Mouse (Mus musculus) heart, embryonic 11.5 days (tissue): ENCODE measurements around the gene Ptma. TPM values are rescaled to one million over a fixed set of nuclear protein-coding genes. Genes with fewer than 3 reads are reported as not detected.
"Not testable (repeated sequence)": the region's sequence is repeated elsewhere in the genome, so short reads cannot be mapped to it uniquely, and the experiment has no call there.

Experiments
- ATAC-seq: fragments of 200-750 bp; cut with Nextera tagmentation; replicated peaks from 2 replicates; pipeline ENCODE4 v1.8.0; 2017; ENCODE audit warnings: moderate library complexity; ENCODE audit not compliant: insufficient number of reproducible peaks, low FRiP score, low TSS enrichment
- H3K27ac ChIP-seq: fragments of 300-500 bp; sonication (generic); 2 replicates; pipeline ENCODE4 v1.5.1; 2014; ENCODE audit warnings: mild to moderate bottlenecking, low read depth, low read length
- H3K27me3 ChIP-seq: fragments of 300-500 bp; sonication (generic); 2 replicates; pipeline ENCODE4 v1.6.1; 2014; ENCODE audit warnings: mild to moderate bottlenecking, low read length, mixed read lengths; ENCODE audit not compliant: control insufficient read depth, insufficient read depth
- H3K36me3 ChIP-seq: fragments of 300-500 bp; sonication (generic); 2 replicates; pipeline ENCODE4 v1.6.1; 2014; ENCODE audit warnings: mild to moderate bottlenecking, low read length, moderate library complexity, mixed read lengths; ENCODE audit not compliant: control insufficient read depth, insufficient read depth
- H3K4me1 ChIP-seq: fragments of 300-500 bp; sonication (generic); 2 replicates; pipeline ENCODE4 v1.6.1; 2014; ENCODE audit warnings: low read length; ENCODE audit not compliant: control insufficient read depth, insufficient read depth
- H3K4me2 ChIP-seq: fragments of 300-500 bp; sonication (generic); 2 replicates; pipeline ENCODE4 v1.6.1; 2014; ENCODE audit warnings: mild to moderate bottlenecking, moderate library complexity
- H3K4me3 ChIP-seq: fragments of 300-500 bp; sonication (generic); 2 replicates; pipeline ENCODE4 v1.5.1; 2014; ENCODE audit warnings: low read depth, low read length
- H3K9ac ChIP-seq: fragments of 300-500 bp; sonication (generic); 2 replicates; pipeline ENCODE4 v1.6.1; 2014; ENCODE audit warnings: mild to moderate bottlenecking, low read depth, low read length, moderate library complexity
- H3K9me3 ChIP-seq: fragments of 300-500 bp; sonication (generic); replicated peaks from 2 replicates; pipeline ENCODE4 v1.6.1; 2016; ENCODE audit warnings: low read length; ENCODE audit not compliant: control insufficient read depth
- WGBS: fragments of 180-500 bp; shearing (Covaris S2); extraction: QIAGEN DNeasy Blood & Tissue Kit; methylation state at CpG from one replicate; pipeline ENCODE4 v1.1.7; 2014; ENCODE audit not compliant: insufficient replicate concordance; 5-methylcytosine and 5-hydroxymethylcytosine counted together
- polyA plus RNA-seq: library from polyadenylated mRNA; unstranded; fragments of >200 nt; fragmentation: Nextera tagmentation; extraction: Ambion mirVana; gene quantifications from 2 replicates; pipeline ENCODE4 v1.2.1, GENCODE M21; 2014

Gene Ptma
- polyA plus RNA-seq, 1 experiment from 2014 or later = 1,343 TPM

DNA sequence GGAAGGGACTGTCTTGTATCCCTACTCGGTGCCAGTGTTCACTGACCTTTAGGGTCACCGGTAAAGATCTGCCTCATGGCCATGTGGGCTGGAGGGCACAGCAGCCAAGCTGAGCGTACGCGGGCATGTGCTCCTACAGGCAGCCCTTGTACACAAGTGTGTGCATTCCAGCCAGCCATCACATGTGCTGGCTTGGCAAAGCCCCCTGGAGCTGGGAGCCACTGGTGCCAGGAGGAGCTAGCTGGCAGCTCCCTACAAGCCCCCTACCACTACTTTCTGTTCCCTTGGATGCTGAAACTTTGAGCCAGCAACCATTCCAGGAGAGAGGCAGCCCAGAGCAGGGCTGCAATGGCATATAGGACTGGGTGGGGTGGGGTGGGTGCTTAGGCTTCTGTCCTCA lies 20.1 kb upstream of the Ptma start:
- Histone ChIP-seq H3K4me2 (no peak overlapping the region), H3K9me3 (no peaks in the 10 kb centered on the region), H3K27ac (no peak overlapping the region), H3K4me1 (peaks cover 28% of the 10 kb centered on the region), H3K4me3 (no peak overlapping the region), H3K9ac (no peak overlapping the region), H3K27me3 (no peaks in the 10 kb centered on the region), H3K36me3 (no peaks in the 10 kb centered on the region)
- no peak for ATAC-seq
- 87% methylated on average over 5 of the region's 5 CpGs for WGBS

DNA sequence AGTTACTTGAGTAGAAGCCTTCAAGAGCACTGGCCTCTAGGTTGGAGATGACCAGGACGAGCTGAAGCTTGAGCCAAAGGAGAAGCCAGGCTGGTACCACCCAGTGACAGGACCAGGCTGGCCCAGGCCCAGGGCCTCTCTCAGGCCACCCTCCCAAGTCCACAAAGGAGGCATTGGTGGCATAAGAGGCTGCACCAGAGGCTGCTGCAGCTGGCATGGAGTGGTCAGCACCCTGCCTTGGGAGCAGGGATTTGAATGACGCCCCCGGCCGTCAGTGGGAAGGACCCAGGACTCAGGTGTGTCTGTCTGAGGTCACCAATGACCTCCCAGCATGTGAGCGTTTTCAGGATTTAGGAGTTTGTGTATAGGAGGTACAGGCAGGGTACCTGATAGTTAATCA lies 18.7 kb upstream of the Ptma start:
- no peak overlapping the region for H3K4me3 ChIP-seq
- ATAC-seq = no peak
- no peak overlapping the region for H3K4me2 ChIP-seq
- H3K4me1 ChIP-seq = peaks cover 26% of the 10 kb centered on the region
- no peaks in the 10 kb centered on the region for H3K36me3 ChIP-seq
- H3K9ac ChIP-seq = no peak overlapping the region
- no peak overlapping the region for H3K27ac ChIP-seq
- H3K9me3 ChIP-seq = no peaks in the 10 kb centered on the region
- H3K27me3 ChIP-seq = no peaks in the 10 kb centered on the region
- 84% methylated on average over 5 of the region's 5 CpGs for WGBS

DNA sequence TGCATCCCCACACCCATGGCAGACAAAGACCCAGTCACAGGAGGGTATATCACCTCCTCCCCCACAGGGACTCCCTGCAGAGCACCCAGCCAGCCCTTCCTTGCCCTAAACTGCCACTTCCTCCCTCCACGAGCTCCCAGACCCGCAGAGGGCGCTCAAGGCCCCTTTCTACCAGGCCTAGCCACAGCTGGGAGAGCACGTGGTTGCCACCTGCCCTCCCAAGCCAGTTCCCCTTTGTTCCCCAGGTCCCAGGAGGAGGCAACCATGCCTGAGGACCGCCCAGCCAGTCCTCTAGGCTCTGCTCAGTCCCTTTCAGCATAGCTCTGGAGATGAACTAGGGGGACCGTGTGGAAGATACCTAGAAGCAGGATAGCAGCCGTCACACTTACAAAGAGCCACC lies 17.1 kb upstream of the Ptma start:
- H3K4me2 ChIP-seq = no peak overlapping the region
- no peak overlapping the region for H3K4me3 ChIP-seq
- H3K27ac ChIP-seq = peak overlapping the region; percentile 51; the same call in 1 of the 2 replicates
- H3K36me3 ChIP-seq = no peaks in the 10 kb centered on the region
- H3K27me3 ChIP-seq = no peaks in the 10 kb centered on the region
- no peak overlapping the region for H3K9ac ChIP-seq
- peaks cover 19% of the 10 kb centered on the region for H3K4me1 ChIP-seq
- ATAC-seq = peak; percentile 43; the same call in 1 of the 2 replicates
- H3K9me3 ChIP-seq = no peaks in the 10 kb centered on the region
- WGBS = 16% methylated on average over 7 of the region's 7 CpGs

DNA sequence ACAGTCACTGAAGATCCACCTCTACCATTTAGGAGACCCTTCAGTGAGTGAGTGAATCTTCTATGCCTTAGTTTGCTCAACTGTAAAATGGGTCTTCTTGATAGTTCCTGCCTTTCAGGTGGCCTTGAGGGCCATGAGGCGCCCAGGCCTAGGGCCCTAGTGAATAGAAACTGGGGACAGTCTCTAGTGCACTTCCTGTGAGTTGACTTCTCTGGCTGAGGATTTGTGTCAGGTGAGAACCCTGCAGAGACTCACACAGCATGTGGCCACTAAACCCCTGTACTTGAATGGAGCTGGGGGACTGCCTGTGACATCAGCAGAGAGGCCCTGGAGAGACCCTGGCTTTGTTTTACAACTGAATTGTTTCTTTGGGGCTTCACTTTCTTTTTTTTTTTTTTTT lies 16.3 kb upstream of the Ptma start:
- H3K9me3 ChIP-seq = no peaks in the 10 kb centered on the region
- no peak overlapping the region for H3K4me3 ChIP-seq
- no peak overlapping the region for H3K4me2 ChIP-seq
- ATAC-seq = no peak
- no peaks in the 10 kb centered on the region for H3K36me3 ChIP-seq
- H3K27me3 ChIP-seq = no peaks in the 10 kb centered on the region
- no peak overlapping the region for H3K27ac ChIP-seq
- WGBS = 93% methylated on average over 1 of the region's 1 CpGs
- no peak overlapping the region for H3K9ac ChIP-seq
- peaks cover 10% of the 10 kb centered on the region for H3K4me1 ChIP-seq

DNA sequence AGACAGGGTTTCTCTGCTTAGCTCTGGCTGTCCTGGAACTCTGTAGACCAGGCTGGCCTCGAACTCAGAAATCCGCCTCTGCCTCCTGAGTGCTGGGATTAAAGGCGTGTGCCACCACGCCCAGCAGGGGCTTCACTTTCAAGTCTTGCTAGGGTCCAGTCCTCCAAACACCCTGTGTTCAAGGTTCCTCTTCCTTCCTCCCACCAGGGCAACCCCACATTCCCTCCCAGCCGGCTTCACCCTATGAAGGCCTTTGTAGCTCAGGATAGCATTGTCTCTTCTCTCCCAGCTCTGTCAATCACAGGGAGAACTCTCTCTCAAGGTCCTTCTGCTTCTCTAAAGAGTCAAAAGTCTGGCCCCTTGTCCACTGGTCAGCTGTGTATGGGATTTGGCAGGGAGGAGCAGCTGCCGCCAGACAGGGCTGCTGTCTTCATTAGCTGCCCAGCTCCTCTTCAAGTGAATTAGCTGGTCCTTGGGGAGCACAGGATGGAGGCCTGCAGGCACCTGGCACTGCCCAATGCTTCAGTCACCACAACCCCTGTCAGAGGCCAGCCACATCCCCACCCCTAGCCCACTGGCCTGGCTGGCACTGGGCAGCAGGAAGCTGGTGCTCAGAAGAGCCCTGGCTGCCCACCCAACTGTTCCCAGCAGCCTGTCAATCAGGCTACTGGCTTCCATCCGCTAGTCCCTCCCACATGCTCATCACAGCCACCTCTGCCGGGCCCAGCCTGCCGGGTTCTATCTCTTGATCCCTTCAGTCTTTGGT lies 15.7 kb upstream of the Ptma start:
- Histone ChIP-seq H3K27ac (no peak overlapping the region), H3K4me1 (0 out of 2 replicates have a peak, but pooled peaks cover 6% of the 10 kb centered on the region), H3K4me3 (no peak overlapping the region), H3K27me3 (no peaks in the 10 kb centered on the region), H3K4me2 (no peak overlapping the region), H3K36me3 (no peaks in the 10 kb centered on the region), H3K9me3 (no peaks in the 10 kb centered on the region), H3K9ac (no peak overlapping the region)
- no peak for ATAC-seq
- 56% methylated on average over 9 of the region's 9 CpGs for WGBS

DNA sequence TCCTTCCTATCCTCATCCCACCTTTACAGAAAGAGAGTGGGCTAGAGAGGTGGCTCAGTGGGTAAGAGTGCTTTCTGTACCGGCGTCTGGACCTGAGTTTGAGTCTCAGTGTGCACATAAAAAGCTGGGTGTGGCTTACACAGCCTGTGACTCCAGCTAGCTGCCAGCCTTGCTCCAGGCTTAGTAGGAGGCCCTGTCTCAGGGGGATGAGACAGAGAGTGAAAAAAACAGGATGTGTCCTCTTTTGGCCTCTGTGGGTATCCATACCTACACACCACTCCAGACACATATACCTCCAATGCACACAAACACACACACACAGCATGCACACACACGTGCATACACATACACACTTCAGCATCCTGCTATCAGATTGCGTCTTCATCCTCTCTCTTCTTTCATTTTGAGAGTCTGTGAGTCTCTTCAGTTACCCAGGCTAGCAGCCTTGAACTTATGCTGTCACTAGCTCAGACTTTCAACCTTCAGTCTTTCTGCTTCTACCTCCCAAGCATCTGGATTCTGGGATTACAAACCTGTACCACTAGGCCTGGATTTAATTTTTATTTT lies 14.3 kb upstream of the Ptma start:
- Histone ChIP-seq H3K4me1 (0 out of 2 replicates have a peak, but pooled peaks cover 6% of the 10 kb centered on the region), H3K27ac (no peak overlapping the region), H3K27me3 (no peaks in the 10 kb centered on the region), H3K4me2 (no peak overlapping the region), H3K36me3 (no peaks in the 10 kb centered on the region), H3K9me3 (no peaks in the 10 kb centered on the region), H3K4me3 (no peak overlapping the region), H3K9ac (no peak overlapping the region)
- whole genome bisulfite sequencing = 91% methylated on average over 4 of the region's 4 CpGs
- no peak for ATAC-seq

DNA sequence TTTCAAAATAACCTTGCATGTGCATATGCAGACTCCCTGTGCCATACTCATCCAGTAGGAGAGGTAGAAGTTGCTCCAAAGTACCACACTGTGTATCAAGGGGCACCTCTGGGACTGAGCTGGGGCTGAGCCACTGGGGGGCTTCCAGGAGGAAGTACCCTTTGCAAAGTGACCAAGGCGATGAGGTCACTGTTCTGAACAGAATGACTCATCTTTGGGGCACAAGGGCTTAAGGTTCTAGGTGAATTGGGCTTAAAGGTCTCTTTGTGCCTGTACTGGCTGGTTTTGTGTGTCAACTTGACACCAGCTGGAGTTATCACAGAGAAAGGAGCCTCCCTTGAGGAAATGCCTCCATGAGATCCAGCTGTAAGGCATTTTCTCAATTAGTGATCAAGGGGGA lies 13.5 kb upstream of the Ptma start:
- not testable (repeated sequence) for H3K4me1 ChIP-seq, H3K9me3 ChIP-seq, H3K27me3 ChIP-seq, H3K36me3 ChIP-seq, ATAC-seq, H3K4me3 ChIP-seq, H3K9ac ChIP-seq, H3K4me2 ChIP-seq, H3K27ac ChIP-seq
- 78% methylated on average over 1 of the region's 1 CpGs for WGBS

DNA sequence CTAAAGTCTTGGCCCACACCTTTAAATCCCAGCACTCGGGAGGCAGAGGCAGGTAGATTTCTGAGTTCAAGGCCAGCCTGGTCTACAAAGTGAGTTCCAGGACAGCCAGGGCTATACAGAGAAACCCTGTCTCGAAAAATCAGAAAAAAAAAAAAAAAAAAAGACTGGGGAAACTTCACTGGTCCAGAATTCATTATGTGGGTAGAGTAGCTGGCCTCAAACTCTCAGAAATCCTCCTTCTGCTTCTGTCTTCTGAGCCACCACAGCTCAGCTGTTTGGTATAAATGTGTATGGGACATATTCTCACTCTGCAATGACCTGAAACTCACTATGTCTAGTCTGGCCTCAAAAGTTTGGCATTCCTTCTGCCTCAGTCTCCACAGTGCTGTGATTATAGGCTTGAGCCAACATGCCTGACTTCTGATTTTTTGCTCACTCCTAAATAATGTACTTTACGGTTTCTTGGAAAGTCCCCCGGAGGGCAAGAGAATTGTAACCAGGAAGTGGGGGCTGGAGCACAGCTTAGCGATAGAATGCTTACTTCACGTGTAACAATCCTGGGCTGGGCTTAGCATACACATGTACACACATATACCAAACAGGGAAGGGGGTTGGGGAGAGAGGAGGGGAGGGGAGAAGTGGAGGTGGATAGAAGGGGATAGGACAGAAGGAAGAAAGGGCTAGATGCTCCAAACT lies 10.7 kb upstream of the Ptma start:
- Histone ChIP-seq H3K36me3 (no peaks in the 10 kb centered on the region), H3K9ac (no peak overlapping the region), H3K27me3 (no peaks in the 10 kb centered on the region), H3K27ac (no peak overlapping the region), H3K9me3 (no peaks in the 10 kb centered on the region), H3K4me2 (no peak overlapping the region), H3K4me3 (no peak overlapping the region), H3K4me1 (0 out of 2 replicates have a peak, but pooled peaks cover 3% of the 10 kb centered on the region)
- no peak for ATAC-seq
- 75% methylated on average over 6 of the region's 6 CpGs for WGBS
